Mouse (Mus musculus) heart, adult 8-10 months (tissue): ENCODE measurements around the gene Apopt1. TPM values are rescaled to one million over a fixed set of nuclear protein-coding genes. Genes with fewer than 3 reads are reported as not detected.

ENCODE experiments used
- DNase-seq: peaks from one replicate; pipeline ENCODE4 v3.0.0; 2022; ENCODE audit warnings: low spot score
- total RNA-seq, 4 experiments: library from RNA; stranded (reverse); gene quantifications; 2 replicates each; pipeline ENCODE4 v1.2.4; 2022

The Apopt1 gene
- total RNA-seq = 10 to 100 TPM; 33.7 to 37.7 (median 35.0) TPM

GRCm38 (mm10) chr12:111713004-111713651, at the start of gene Apopt1, which contains the start of gene Bag5:
Apopt1 (plus strand) TSS chr12:111713261.
Bag5 (minus strand) TSS chr12:111713257.
- DNase-seq = peak; percentile 90

- peak; percentile 54 for DNase-seq
Measured at GRCm38 (mm10) chr12:111664144-111664634, 48.9 kb upstream of the Apopt1 start.

- DNase-seq = no peak
Measured at GRCm38 (mm10) chr12:111665041-111665880, 47.8 kb upstream of the Apopt1 start.

DNA sequence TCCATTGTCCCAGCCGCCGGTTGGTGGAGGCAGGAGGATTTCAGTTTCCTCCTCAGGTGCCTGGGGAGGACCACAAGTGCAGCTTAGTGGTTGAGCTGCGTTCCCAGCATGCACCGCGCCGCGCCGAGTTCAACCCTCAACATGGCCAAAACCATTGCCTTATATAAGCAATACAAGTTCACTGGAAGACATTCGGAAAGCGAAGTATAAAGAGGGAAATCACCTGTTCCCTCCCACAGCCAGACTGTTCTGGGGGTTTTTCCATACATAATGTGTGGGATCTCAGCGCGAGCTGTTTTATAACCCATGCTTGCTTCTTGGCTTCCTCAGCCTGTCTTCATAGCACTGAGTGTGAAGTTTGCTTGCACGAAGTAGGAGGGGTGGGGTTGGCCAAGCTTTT, 46.7 kb upstream of the Apopt1 start:
- DNase-seq = no peak

DNA sequence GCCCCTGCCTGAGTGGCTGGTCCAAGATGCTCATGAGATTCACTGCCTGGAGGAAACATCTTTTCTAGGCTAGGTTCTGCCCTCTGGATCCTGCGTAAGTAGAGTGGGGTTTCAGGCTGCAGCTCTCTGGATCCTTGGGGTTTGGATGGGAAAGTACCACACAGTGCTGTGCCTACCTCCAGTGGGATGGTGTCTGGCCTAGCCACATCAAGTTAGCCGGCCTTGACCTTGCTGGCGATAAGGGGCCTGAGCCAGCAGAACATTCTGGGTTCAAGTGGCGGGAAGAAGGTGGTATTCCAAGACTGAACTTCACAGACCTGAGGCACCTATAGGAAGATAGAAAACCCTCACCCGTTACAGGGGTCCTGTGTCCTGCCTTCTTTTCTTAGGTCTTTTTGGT, 45.6 kb upstream of the Apopt1 start:
- DNase-seq = no peak

DNA sequence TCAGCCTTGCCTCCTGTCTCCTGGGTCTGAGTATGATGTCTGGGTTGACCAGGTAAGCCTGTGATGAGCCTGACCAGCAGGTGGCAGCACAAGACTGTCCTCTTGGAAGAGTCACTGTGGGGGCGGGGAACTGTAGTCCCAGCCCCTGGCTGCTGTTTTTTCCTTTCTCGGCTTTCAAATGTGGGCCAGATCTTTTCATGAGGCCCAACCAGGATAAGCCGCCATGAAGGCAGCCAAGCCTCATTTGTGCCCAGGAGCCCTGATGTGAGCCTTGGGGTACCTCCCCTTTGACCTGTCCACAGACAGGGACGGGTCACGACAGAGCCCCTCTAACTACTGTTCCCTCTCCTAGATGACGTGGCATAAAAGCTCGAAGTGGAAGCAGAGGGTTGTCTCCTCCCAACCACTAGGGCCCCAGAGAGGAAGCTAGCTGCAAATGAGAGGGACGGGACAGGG, 44.6 kb upstream of the Apopt1 start:
- DNase-seq = peak; percentile 98

DNA sequence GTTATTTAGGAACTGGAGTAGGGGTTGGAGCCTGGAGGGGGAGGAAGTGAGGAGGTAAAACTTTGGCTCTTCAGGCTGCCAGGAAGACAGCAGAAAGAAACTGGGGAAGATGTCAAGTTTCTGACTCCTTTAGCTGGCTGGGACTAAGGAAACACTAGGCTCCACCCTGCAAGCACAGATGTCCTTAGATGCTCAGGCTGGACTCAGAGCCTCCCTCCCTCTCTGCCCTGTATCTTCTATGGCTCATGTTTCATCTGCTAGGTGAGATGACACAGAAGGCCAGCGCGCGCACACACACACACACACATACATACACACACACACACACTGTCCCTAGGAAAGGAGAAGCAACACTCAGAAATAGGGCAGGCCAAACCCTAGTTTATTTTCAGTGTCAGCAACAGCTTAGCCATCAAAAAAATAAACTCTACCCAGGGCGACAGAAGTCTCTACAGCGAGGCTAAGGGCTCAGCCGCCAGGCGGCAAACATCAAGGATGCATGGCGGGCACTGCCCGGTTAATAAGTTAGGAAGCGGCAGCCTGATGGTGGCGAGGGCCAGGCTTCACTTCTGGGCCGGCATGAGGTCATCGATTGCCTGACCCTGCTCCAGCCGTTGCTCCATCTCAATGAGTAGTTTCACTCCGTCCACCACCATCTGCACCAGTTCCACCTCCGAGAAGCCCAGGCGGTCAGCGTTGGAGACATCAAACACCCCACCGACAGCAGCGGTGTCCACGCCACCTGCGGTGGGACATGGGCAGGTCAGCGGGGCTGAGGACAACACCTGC, 43.9 kb upstream of the Apopt1 start:
- peak; percentile 80 for DNase-seq

GRCm38 (mm10) chr12:111669961-111670360, 43.1 kb upstream of the Apopt1 start:
- no peak for DNase-seq

DNA sequence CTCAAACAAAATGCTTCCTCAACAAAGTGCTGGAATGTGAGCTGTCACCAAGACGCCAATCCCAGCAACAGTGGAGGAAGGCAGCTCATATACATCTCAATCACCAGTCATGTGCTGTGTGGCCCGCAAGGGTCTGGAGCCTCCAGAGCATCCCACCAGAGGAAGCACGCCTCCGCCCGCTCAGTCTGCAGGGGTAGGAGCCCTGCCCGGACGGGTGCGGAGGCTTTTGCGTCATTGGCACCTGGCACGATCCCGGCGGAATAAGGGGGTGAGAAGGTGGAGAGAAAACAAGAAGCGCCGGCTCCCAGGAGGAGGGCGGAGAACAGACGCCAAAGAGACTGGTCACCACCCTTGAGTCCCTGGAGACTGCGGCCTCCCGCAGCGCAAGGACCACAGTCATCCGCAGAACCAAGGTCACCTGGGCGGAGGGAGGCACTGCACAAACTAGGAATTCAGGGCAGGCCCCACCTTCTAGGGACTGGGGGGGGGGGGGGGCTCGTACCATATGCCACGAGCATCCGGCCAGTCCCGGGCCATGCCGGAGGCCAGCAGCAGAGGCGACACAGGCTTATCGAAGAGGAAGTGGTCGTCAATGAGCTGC, 42.6 kb upstream of the Apopt1 start:
- no peak for DNase-seq

- DNase-seq = no peak
Measured at GRCm38 (mm10) chr12:111670976-111671375, 42.1 kb upstream of the Apopt1 start.

- DNase-seq = no peak
Measured at GRCm38 (mm10) chr12:111671431-111671902, 41.6 kb upstream of the Apopt1 start.

DNA sequence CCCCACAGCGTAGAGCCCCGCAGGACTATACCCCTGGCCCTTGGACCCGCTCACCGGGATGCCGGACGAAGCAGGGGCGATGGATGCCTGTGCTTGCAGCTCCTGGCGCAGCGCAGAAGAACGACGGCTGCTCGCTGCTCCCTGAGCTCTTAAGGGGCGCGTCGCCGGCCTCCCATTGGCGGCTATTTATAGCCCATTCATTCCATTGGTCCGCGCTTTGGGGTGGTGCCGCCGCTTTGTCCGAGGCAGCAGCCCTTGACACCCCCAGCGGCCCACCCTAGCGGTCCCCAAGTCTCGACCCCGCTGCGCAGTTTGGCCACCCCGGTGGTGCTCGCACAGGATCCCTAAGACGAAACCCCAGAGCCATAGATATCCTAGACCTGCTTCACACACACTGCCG, 40.9 kb upstream of the Apopt1 start, which contains the start of gene Ckb:
Ckb (minus strand) TSS at position 163 of the 400 bp plus-strand sequence.
- DNase-seq = peak; percentile 89

DNA sequence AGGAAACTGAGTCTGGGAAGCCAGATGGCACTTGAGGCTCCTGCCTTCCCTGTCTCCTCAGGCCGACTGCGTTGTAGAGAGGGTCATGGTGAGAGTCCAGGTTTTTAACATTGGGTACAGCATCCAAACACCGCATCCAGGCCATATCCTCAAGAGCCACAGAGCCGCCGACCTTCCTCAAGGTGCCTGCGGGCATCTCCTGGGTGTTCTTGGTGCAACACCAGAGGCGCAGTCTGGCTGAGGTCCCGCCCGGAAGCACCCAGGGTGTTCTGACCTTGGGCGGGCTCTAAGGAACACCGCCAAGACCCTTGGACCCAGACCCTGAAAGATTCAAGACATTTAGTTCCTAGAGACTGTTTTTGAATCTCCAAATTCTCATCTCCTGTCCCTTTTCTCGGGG, 40.5 kb upstream of the Apopt1 start:
- DNase-seq = no peak

GRCm38 (mm10) chr12:111674850-111675486, 38.1 kb upstream of the Apopt1 start:
- DNase-seq = no peak

DNA sequence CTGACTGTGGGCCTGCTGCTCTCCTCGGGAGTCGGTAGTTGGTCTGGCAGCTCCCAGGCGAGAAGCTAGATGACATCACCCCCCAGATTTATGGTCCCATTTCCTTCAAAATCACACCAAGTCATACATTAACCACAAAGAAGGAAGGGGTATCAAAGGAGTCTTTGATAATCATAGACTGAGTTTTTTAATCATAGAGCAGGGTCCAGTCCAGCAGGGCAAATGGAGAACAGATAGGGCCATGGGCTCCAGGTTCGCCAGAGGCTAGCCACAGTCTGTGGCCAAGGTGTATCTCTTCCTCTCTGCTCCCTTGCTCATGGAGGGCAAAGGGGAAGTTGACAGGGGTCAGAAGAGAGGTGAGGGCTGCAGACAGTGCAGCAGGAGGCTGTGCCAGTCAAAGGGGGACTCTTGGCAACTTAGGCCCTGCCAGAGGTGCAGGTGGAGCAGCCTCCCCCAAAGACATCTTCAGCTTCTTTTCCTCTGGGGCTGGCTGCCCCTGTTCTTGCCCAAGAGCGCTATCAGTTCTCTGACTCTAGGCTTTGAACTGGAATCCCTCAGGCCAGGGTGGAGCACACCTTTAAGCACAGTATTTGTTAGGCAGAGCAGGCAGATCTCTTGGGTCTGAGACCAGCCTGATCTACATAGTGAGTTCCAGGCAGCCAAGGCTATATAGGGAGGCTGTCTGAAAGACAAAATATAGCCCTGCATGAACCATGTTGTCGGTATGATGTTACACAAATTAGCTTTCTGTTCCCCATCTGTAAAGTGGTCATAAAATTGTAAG, 37.1 kb upstream of the Apopt1 start:
- DNase-seq = no peak

- no peak for DNase-seq
Measured at GRCm38 (mm10) chr12:111677421-111677820, 35.6 kb upstream of the Apopt1 start.

DNA sequence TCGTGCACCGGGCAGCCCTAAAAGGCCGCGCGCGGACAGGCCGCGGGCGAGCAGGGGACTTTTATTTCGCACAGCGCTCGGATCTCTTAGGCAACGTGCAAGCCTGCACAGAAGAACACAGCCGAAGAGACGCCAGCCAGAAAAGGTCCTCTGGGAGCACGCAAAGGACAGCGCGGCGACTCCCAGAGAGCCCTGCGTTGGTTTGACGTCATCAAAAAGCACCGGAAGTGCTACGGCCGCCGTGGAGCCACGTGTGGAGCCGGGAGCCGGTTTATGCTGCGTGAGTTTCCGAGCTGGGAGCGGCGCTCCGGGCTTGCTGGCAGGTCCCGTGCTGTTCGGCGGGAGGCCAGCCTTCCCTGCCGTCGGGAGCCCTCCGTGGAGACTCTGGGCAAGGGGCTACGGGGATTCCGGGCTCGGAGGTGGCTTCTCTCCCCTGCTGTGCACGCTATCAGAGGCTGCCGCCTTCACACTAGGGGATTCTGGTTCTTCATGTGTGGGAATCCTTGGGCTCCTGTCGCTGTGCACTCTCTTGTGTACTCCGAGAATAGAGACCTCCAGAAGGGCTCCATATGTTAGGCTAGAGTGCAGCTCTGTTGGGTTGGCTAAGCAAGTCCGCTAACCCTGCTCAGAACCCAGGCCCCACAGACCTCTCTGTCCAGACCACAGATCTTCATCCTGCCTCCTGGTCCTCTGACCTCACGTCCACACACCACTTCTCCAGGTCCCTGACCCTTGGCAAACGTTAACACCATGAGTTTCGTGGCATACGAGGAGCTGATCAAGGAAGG, 35.0 kb upstream of the Apopt1 start, which contains the start of gene Trmt61a:
Trmt61a (plus strand) TSS at position 224 of the 788 bp plus-strand sequence.
- peak; percentile 89 for DNase-seq

DNA sequence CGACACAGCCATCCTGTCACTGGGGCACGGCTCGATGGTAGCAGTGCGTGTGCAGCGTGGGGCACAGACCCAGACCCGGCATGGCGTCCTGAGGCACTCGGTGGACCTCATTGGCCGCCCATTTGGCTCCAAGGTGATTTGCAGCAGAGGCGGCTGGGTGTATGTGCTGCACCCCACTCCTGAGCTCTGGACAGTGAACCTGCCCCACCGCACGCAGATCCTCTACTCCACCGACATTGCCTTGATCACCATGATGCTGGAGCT, 34.5 kb upstream of the Apopt1 start:
- DNase-seq = no peak

DNA sequence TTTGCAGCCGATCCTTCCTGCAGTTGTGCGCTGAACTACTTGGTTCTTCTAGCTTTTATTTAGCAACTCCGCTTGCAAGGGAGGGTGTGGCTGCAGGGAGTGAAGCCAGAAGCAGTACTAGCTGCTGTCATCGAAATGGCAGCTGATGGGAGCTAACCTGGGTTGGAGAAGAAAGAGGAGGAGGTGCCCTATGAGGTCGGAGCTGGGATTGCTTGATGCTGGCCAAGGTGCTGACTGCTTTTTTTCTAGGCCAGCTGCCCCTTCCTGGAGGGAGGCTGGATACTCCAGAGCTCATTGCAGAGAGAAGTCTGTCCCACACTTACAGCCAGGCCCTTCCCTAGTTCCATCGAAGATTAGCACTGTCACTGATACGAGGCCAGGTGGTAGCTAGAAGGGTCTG, 34.1 kb upstream of the Apopt1 start:
- no peak for DNase-seq
